Mouse (Mus musculus) forebrain, embryonic 13.5 days (tissue): ENCODE results near the gene Chtf18. TPM values are rescaled to one million over a fixed set of nuclear protein-coding genes. Genes with fewer than 3 reads are reported as not detected.
A peak's percentile ranks its signal among the peaks of the same experiment; 100 is the strongest.

Experiments used
- ATAC-seq: fragments of 200-750 bp; cut with Nextera tagmentation; 2 replicates; pipeline ENCODE4 v1.8.0; 2017
- H3K27ac ChIP-seq: fragments of 300-500 bp; sonication (generic); 2 replicates; pipeline ENCODE4 v1.5.1; 2015; ENCODE audit warnings: inconsistent platforms, mild to moderate bottlenecking, moderate library complexity
- H3K27me3 ChIP-seq: fragments of 300-500 bp; sonication (generic); 2 replicates; pipeline ENCODE4 v1.6.1; 2015; ENCODE audit warnings: mild to moderate bottlenecking, inconsistent platforms
- H3K36me3 ChIP-seq: fragments of 300-500 bp; sonication (generic); 2 replicates; pipeline ENCODE4 v1.6.1; 2015; ENCODE audit warnings: mild to moderate bottlenecking, inconsistent platforms; ENCODE audit not compliant: poor library complexity, severe bottlenecking
- H3K4me1 ChIP-seq: fragments of 300-500 bp; sonication (generic); 2 replicates; pipeline ENCODE4 v1.6.1; 2015; ENCODE audit warnings: inconsistent platforms
- H3K4me2 ChIP-seq: fragments of 300-500 bp; sonication (generic); 2 replicates; pipeline ENCODE4 v1.6.1; 2015; ENCODE audit warnings: inconsistent platforms, mild to moderate bottlenecking, moderate library complexity
- H3K4me3 ChIP-seq: fragments of 300-500 bp; sonication (generic); 2 replicates; pipeline ENCODE4 v1.5.1; 2015; ENCODE audit warnings: mild to moderate bottlenecking, inconsistent platforms
- H3K9ac ChIP-seq: fragments of 300-500 bp; sonication (generic); 2 replicates; pipeline ENCODE4 v1.6.1; 2015; ENCODE audit warnings: mild to moderate bottlenecking, inconsistent platforms
- H3K9me3 ChIP-seq: fragments of 300-500 bp; sonication (generic); replicated peaks from 2 replicates; pipeline ENCODE4 v1.6.1; 2016; ENCODE audit warnings: inconsistent platforms
- WGBS: fragments of 180-500 bp; shearing (Covaris S2); methylation state at CpG from one replicate; pipeline ENCODE4 v1.1.7; 2015; 5-methylcytosine and 5-hydroxymethylcytosine counted together
- polyA plus RNA-seq: library from polyadenylated mRNA; unstranded; fragments of >200 nt; fragmentation: Nextera tagmentation; extraction: Ambion mirVana; gene quantifications from 2 replicates; pipeline ENCODE4 v1.2.1, GENCODE M21; 2015

The Chtf18 gene
- 24.6 and 30.1 TPM in 2 replicates for polyA plus RNA-seq

- H3K9ac ChIP-seq = peak within 1 kb of the TSS; percentile 81
- H3K27ac ChIP-seq = no peak within 1 kb of the TSS
- H3K4me3 ChIP-seq = peak within 1 kb of the TSS; percentile 62
- H3K9me3 ChIP-seq = no peaks in the 10 kb centered on the region
- H3K27me3 ChIP-seq = no peaks in the 10 kb centered on the region
- peaks cover 43% of the 10 kb centered on the region for H3K36me3 ChIP-seq
- peaks cover 32% of the 10 kb centered on the region for H3K4me1 ChIP-seq
- peak; percentile 99 for ATAC-seq
- 1% methylated on average over 37 of the region's 37 CpGs for whole genome bisulfite sequencing
- peak within 1 kb of the TSS; percentile 95 for H3K4me2 ChIP-seq
These were observed at the start of gene Chtf18, which contains the start of gene Rpusd1 for GRCm38 (mm10) chr17:25727265-25728008. TSS of gene Chtf18 (minus strand) at chr17:25727419. TSS of gene Rpusd1 (plus strand) at chr17:25727670.

DNA sequence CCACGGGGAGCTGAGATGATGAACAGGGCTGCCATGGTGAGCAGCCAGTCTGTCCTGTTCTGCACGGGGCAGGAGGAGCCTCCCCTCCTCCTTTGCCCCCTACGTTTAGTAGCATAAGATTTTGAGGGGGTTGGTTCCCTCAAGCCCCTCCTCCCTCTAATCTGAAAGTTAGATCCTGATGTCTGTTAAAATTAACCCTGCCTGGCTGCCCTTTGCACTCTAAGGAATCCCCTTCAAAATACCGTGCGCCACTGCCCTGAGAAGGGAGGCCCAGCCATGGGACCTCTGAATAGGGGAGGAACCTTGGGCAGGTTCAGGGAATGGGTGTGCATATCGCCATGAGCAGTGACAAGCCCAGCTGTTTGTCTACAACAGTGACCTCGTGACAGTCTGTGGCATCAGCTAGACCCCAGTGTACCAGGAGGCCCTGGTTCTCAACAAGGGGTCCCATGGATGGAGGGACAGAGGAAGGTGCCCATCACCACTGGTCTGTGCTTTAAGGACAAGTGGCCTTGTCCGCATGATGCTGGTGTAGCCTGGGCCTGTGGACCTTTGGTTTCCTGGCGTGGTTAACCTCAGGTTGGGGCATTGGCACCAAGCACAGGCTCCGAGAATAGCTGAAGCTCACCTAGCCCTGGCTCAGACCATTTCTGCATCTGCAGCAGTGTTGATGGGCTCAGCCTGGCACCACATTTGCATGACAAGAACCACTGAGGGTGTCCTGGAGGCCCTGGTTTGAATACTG lies 48.3 kb upstream of the Chtf18 start:
- Histone ChIP-seq H3K9ac (no peak overlapping the region), H3K9me3 (no peaks in the 10 kb centered on the region), H3K4me3 (no peak overlapping the region), H3K36me3 (peaks cover 24% of the 10 kb centered on the region; the same call in 1 of the 2 replicates), H3K4me2 (no peak overlapping the region), H3K27ac (no peak overlapping the region), H3K27me3 (no peaks in the 10 kb centered on the region), H3K4me1 (peaks cover 12% of the 10 kb centered on the region)
- WGBS = 78% methylated on average over 10 of the region's 10 CpGs
- ATAC-seq = no peak

GRCm38 (mm10) chr17:25773549-25774120 lies 46.4 kb upstream of the Chtf18 start, which contains the start of gene Narfl:
TSS of gene Narfl (plus strand) at chr17:25773776.
- peak within 1 kb of the TSS; percentile 93 for H3K4me2 ChIP-seq
- no peak within 1 kb of the TSS for H3K27ac ChIP-seq
- H3K9me3 ChIP-seq = no peaks in the 10 kb centered on the region
- 0 out of 2 replicates have a peak, but pooled peaks cover 4% of the 10 kb centered on the region for H3K27me3 ChIP-seq
- peak within 1 kb of the TSS; percentile 73 for H3K4me3 ChIP-seq
- ATAC-seq = peak; percentile 90
- peaks cover 12% of the 10 kb centered on the region for H3K4me1 ChIP-seq
- peaks cover 12% of the 10 kb centered on the region; the same call in 1 of the 2 replicates for H3K36me3 ChIP-seq
- under 1% methylated on average over 37 of the region's 37 CpGs for WGBS
- peak within 1 kb of the TSS; percentile 84 for H3K9ac ChIP-seq

DNA sequence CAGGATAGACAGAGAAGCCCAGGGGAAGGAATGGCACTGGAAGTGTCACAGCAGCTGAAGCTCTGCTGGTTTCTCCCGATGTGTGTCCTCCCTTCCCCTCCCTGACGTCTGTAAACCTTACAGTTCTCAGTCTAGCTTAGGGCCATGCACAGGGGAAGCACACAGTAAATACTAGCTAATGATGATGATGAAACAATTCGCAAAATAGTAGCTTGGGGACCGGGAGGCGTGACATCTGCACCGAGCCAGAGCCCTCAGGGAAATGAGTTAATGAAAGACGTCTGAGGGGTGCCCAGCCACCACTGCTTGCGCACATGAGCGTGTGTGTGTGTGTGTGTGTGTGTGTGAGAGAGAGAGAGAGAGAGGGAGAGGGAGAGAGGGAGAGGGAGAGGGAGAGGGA lies 42.1 kb upstream of the Chtf18 start:
- peaks cover 16% of the 10 kb centered on the region for H3K4me1 ChIP-seq
- no peak overlapping the region for H3K27ac ChIP-seq
- H3K36me3 ChIP-seq = no peaks in the 10 kb centered on the region
- no peak overlapping the region for H3K4me2 ChIP-seq
- H3K9ac ChIP-seq = no peak overlapping the region
- H3K9me3 ChIP-seq = no peaks in the 10 kb centered on the region
- ATAC-seq = no peak
- H3K27me3 ChIP-seq = peaks cover 14% of the 10 kb centered on the region
- 60% methylated on average over 9 of the region's 9 CpGs for WGBS
- no peak overlapping the region for H3K4me3 ChIP-seq

- 14% methylated on average over 5 of the region's 5 CpGs for WGBS
- peaks cover 14% of the 10 kb centered on the region for H3K27me3 ChIP-seq
- H3K9ac ChIP-seq = 0 out of 2 replicates have a peak overlapping the region, but pooled peaks have one; percentile 1
- peaks cover 10% of the 10 kb centered on the region for H3K4me1 ChIP-seq
- peak; percentile 74; the same call in 1 of the 2 replicates for ATAC-seq
- no peak overlapping the region for H3K27ac ChIP-seq
- no peaks in the 10 kb centered on the region for H3K36me3 ChIP-seq
- no peak overlapping the region for H3K4me2 ChIP-seq
- no peaks in the 10 kb centered on the region for H3K9me3 ChIP-seq
- no peak overlapping the region for H3K4me3 ChIP-seq
These were observed 38.7 kb upstream of the Chtf18 start for GRCm38 (mm10) chr17:25765886-25766285.

GRCm38 (mm10) chr17:25762591-25762990 lies 35.4 kb upstream of the Chtf18 start:
- 34% methylated on average over 3 of the region's 3 CpGs for WGBS
- H3K4me3 ChIP-seq = no peak overlapping the region
- H3K9me3 ChIP-seq = no peaks in the 10 kb centered on the region
- 0 out of 2 replicates have a peak, but pooled peaks cover 7% of the 10 kb centered on the region for H3K27me3 ChIP-seq
- no peak overlapping the region for H3K9ac ChIP-seq
- no peak overlapping the region for H3K27ac ChIP-seq
- no peak overlapping the region for H3K4me2 ChIP-seq
- H3K36me3 ChIP-seq = no peaks in the 10 kb centered on the region
- no peak for ATAC-seq
- peaks cover 10% of the 10 kb centered on the region for H3K4me1 ChIP-seq

DNA sequence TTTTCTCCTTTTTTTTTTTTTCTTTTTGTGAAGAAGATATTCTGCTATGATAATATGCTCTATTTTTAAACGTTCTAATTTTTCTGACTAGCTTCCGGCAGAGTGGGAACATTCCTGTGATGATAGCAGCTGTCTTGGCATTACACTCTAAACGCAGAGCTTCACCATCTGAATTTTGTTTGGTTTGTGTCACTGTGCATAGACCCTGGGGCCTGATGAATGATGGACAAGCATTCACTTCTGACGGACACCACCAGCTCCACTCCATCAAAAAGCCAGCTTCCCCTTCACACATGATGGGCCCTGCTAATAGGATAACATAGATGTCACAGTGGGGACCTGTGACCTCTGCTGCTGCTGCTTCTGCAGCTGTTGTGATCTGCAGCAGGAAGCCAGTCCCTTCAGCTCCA lies 34.3 kb upstream of the Chtf18 start:
- H3K27me3 ChIP-seq = 0 out of 2 replicates have a peak, but pooled peaks cover 4% of the 10 kb centered on the region
- H3K4me3 ChIP-seq = no peak overlapping the region
- H3K27ac ChIP-seq = no peak overlapping the region
- no peaks in the 10 kb centered on the region for H3K36me3 ChIP-seq
- WGBS = 57% methylated on average over 4 of the region's 4 CpGs
- no peak overlapping the region for H3K4me2 ChIP-seq
- no peaks in the 10 kb centered on the region for H3K9me3 ChIP-seq
- H3K9ac ChIP-seq = no peak overlapping the region
- H3K4me1 ChIP-seq = peaks cover 9% of the 10 kb centered on the region
- ATAC-seq = no peak

DNA sequence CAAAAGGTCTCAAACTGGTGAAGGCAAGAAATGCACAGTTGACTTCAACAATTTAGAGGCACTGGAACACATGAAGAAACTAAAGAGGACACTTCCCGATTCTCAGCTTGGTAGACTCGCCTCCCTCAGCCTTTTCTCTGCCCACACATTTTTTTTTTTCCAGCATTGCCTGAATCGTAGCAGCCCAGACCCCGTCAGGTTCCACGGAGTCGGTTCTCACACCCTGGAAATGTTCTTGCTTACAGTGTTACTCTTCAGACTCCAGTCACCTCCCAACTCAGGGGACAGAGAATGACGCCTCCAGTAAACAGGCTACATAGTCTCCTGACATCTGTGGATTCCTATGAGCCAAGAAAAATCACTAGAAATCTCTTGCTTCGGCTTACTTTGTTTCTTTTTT lies 32.9 kb upstream of the Chtf18 start:
- no peak for ATAC-seq
- no peaks in the 10 kb centered on the region for H3K36me3 ChIP-seq
- no peak overlapping the region for H3K9ac ChIP-seq
- H3K4me1 ChIP-seq = no peaks in the 10 kb centered on the region
- no peak overlapping the region for H3K4me2 ChIP-seq
- 0 out of 2 replicates have a peak, but pooled peaks cover 4% of the 10 kb centered on the region for H3K27me3 ChIP-seq
- 80% methylated on average over 8 of the region's 8 CpGs for WGBS
- H3K9me3 ChIP-seq = no peaks in the 10 kb centered on the region
- no peak overlapping the region for H3K27ac ChIP-seq
- no peak overlapping the region for H3K4me3 ChIP-seq

- H3K4me1 ChIP-seq = no peaks in the 10 kb centered on the region
- no peak for ATAC-seq
- 80% methylated on average over 3 of the region's 3 CpGs for WGBS
These were observed 30.5 kb upstream of the Chtf18 start for GRCm38 (mm10) chr17:25757691-25758090.

GRCm38 (mm10) chr17:25756378-25757242 lies 29.4 kb upstream of the Chtf18 start:
- no peak for ATAC-seq
- WGBS = 80% methylated on average over 9 of the region's 9 CpGs
- Histone ChIP-seq H3K9me3 (no peaks in the 10 kb centered on the region), H3K4me3 (no peak overlapping the region), H3K4me1 (peaks cover 2% of the 10 kb centered on the region), H3K9ac (no peak overlapping the region), H3K36me3 (no peaks in the 10 kb centered on the region), H3K27me3 (0 out of 2 replicates have a peak, but pooled peaks cover 4% of the 10 kb centered on the region), H3K4me2 (no peak overlapping the region), H3K27ac (no peak overlapping the region)

More at GRCm38 (mm10) chr17:25757691-25758090, 30.5 kb upstream of the Chtf18 start:
- no peak overlapping the region for H3K4me2 ChIP-seq
- H3K27me3 ChIP-seq = 0 out of 2 replicates have a peak, but pooled peaks cover 4% of the 10 kb centered on the region
- no peaks in the 10 kb centered on the region for H3K36me3 ChIP-seq
- no peaks in the 10 kb centered on the region for H3K9me3 ChIP-seq
- H3K4me3 ChIP-seq = no peak overlapping the region
- H3K27ac ChIP-seq = no peak overlapping the region
- no peak overlapping the region for H3K9ac ChIP-seq
